Mouse (Mus musculus): ENCODE measurements around the gene Msantd3. TPM values are rescaled to one million over a fixed set of nuclear protein-coding genes. Genes with fewer than 3 reads are reported as not detected.

The Msantd3 gene
- total RNA-seq (2021) = 10 to 100 TPM; 17.4 to 17.9 TPM
- long read RNA-seq, experiment 1, transcript Msantd3-203 (3 exons, 1,597 nt) = major isoform, 23 of 29 reads
- long read RNA-seq, experiment 1, partial matches to known transcripts = 4 of 29 reads
- long read RNA-seq, experiment 1, other reads (novel, unspliced or antisense) = 2 of 29 reads
- long read RNA-seq, experiment 2, transcript Msantd3-203 (3 exons, 1,597 nt) = major isoform, 16 of 20 reads
- long read RNA-seq, experiment 2, partial matches to known transcripts = 1 of 20 reads
- long read RNA-seq, experiment 2, other reads (novel, unspliced or antisense) = 2 of 20 reads

- DNase-seq (ENCODE audit: low spot score) = peak; percentile 24
Measured at GRCm38 (mm10) chr4:48539841-48540575, at the start of gene Msantd3. TSS of gene Msantd3 (plus strand) at chr4:48539935.

GRCm38 (mm10) chr4:48491290-48491743 is 48.4 kb upstream of the Msantd3 start:
- DNase-seq (ENCODE audit: low spot score) = no peak

- no peak for DNase-seq (ENCODE audit: low spot score)
Measured at GRCm38 (mm10) chr4:48492510-48492909, 47.2 kb upstream of the Msantd3 start.

- no peak for DNase-seq (ENCODE audit: low spot score)
Measured at GRCm38 (mm10) chr4:48510861-48511260, 28.9 kb upstream of the Msantd3 start.

GRCm38 (mm10) chr4:48529559-48529958 is 10.2 kb upstream of the Msantd3 start:
- DNase-seq (ENCODE audit: low spot score) = no peak

- DNase-seq (ENCODE audit: low spot score) = no peak
Measured at GRCm38 (mm10) chr4:48531804-48532601, 7.7 kb upstream of the Msantd3 start.

- no peak for DNase-seq (ENCODE audit: low spot score)
Measured at GRCm38 (mm10) chr4:48536275-48536674, 3.5 kb upstream of the Msantd3 start.

- no peak for DNase-seq (ENCODE audit: low spot score)
Measured at GRCm38 (mm10) chr4:48537024-48537423, 2.7 kb upstream of the Msantd3 start.

GRCm38 (mm10) chr4:48538581-48538980 is 1.2 kb upstream of the Msantd3 start:
- no peak for DNase-seq (ENCODE audit: low spot score)

GRCm38 (mm10) chr4:48540576-48541111 is 909 bp downstream of the Msantd3 start:
- peak; percentile 14 for DNase-seq (ENCODE audit: low spot score)

- DNase-seq (ENCODE audit: low spot score) = no peak
Measured at GRCm38 (mm10) chr4:48541526-48542250, 2.0 kb downstream of the Msantd3 start.

- DNase-seq (ENCODE audit: low spot score) = no peak
Measured at GRCm38 (mm10) chr4:48542351-48542750, 2.6 kb downstream of the Msantd3 start.

- no peak for DNase-seq (ENCODE audit: low spot score)
Measured at GRCm38 (mm10) chr4:48543071-48543865, 3.5 kb downstream of the Msantd3 start.

- DNase-seq (ENCODE audit: low spot score) = no peak
Measured at GRCm38 (mm10) chr4:48544141-48544540, 4.4 kb downstream of the Msantd3 start.

- DNase-seq (ENCODE audit: low spot score) = no peak
Measured at GRCm38 (mm10) chr4:48545966-48546365, 6.2 kb downstream of the Msantd3 start.

GRCm38 (mm10) chr4:48546568-48547496 is 7.1 kb downstream of the Msantd3 start:
- no peak for DNase-seq (ENCODE audit: low spot score)

- no peak for DNase-seq (ENCODE audit: low spot score)
Measured at GRCm38 (mm10) chr4:48548393-48549045, 8.8 kb downstream of the Msantd3 start.

GRCm38 (mm10) chr4:48549661-48550060 is 9.9 kb downstream of the Msantd3 start:
- DNase-seq (ENCODE audit: low spot score) = no peak

Data from gastrocnemius, adult 18-20 months (tissue).